Mouse (Mus musculus) B cell, adult (primary cell): ENCODE data around the gene Nxf7. TPM values are rescaled to one million over a fixed set of nuclear protein-coding genes. Genes with fewer than 3 reads are reported as not detected.

Experiments used
- total RNA-seq: library from RNA; stranded (reverse); gene quantifications from 4 replicates; pipeline ENCODE4 v1.2.4, GENCODE M21; 2023; ENCODE audit not compliant: inconsistent age

Nxf7 gene
- not detected in 4 replicates for total RNA-seq

DNA sequence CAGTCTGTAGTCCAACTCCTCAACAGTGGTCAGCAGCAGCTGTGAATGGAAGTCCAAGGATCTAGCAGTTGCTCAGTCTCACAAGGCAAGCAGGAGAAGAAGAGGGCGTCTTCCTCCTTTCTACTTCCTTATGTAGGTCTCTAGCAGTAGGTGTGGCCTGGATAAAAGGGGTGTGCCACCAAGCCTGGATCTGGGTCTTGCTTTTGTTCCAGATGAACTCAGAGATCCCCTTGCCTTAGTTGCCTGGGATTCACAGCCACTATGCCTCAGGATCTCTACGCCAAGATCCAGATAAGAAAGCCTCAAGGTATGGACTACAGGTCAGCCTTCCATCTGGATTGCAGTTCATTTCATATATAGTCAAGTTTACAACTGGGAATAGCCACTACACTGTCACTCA, at the start of gene Nxf7:
Nxf7 (minus strand) TSS at position 101 of the 400 bp plus-strand sequence.

DNA sequence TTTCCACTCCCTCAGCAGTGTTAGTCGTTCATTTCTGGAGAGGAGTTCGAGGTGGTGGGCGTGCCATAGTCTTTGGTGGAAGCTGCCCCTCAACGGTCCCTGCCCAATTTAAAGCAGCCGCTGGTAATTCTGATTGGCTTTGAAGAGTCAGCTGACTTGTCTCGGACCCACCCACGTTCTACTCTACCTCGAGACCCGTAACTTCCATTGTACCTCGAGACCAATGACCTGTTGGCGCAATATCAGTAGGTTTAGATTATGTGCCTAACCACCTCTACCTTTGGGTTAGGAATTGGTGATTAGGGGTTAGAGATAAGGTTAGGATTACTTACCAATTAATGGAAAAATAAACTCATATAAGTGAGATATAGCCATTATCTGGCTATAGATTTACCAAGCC, 29.0 kb upstream of the Nxf7 start, which contains the start of gene Prame:
Prame (minus strand) TSS at position 101 of the 400 bp plus-strand sequence.

Other genes with a start within 250 kb of the Nxf7 start
- not detected in 4 replicates for gene Gm5128, start 225.5 kb downstream of the Nxf7 start, total RNA-seq
- not detected in 4 replicates for gene Gm7903, start 164.9 kb downstream of the Nxf7 start, total RNA-seq
- gene AV320801, start 104.2 kb downstream of the Nxf7 start, total RNA-seq: not detected in 4 replicates
- gene Prame, start 28.9 kb upstream of the Nxf7 start, total RNA-seq: not detected in 4 replicates
- gene Tcp11x2, start 95.0 kb upstream of the Nxf7 start, total RNA-seq: not detected in 4 replicates
- gene Tmsb15a, start 126.5 kb upstream of the Nxf7 start, total RNA-seq: not detected in 4 replicates
- gene Armcx5, start 144.0 kb upstream of the Nxf7 start, total RNA-seq: 28.9 to 31.8 TPM (median 30.6 TPM) in 4 replicates
- gene Gprasp1, start 144.0 kb upstream of the Nxf7 start, total RNA-seq: 44.7 to 55.8 TPM (median 51.3 TPM) in 4 replicates
- gene Bhlhb9, start 198.8 kb upstream of the Nxf7 start, total RNA-seq: 11.2 to 13.6 TPM (median 12.3 TPM) in 4 replicates
- 7.7 to 13.8 TPM (median 11.8 TPM) in 4 replicates for gene Gprasp2, start 240.3 kb upstream of the Nxf7 start, total RNA-seq